Mouse (Mus musculus) embryonic facial prominence, embryonic 11.5 days (tissue): ENCODE measurements around the gene Tubg1. TPM values are rescaled to one million over a fixed set of nuclear protein-coding genes. Genes with fewer than 3 reads are reported as not detected.

Experiments
- ATAC-seq: fragments of 200-750 bp; cut with Nextera tagmentation; replicated peaks from 2 replicates; pipeline ENCODE4 v1.8.0; 2017; ENCODE audit warnings: low read depth; ENCODE audit not compliant: insufficient number of reproducible peaks, low FRiP score, low TSS enrichment
- DNase-seq: peaks from one replicate; pipeline ENCODE4 v3.0.0-alpha.2; 2015; ENCODE audit warnings: low spot score
- H3K27ac ChIP-seq: fragments of 300-500 bp; sonication (generic); replicated peaks from 2 replicates; pipeline ENCODE4 v1.5.1; 2014; ENCODE audit warnings: mild to moderate bottlenecking, low read depth, low read length, control low read depth
- H3K27me3 ChIP-seq: fragments of 300-500 bp; sonication (generic); 2 replicates; pipeline ENCODE4 v1.6.1; 2014; ENCODE audit warnings: mild to moderate bottlenecking, low read length, moderate library complexity, mixed read lengths; ENCODE audit not compliant: control insufficient read depth, insufficient read depth
- H3K36me3 ChIP-seq: fragments of 300-500 bp; sonication (generic); replicated peaks from 2 replicates; pipeline ENCODE4 v1.6.1; 2014; ENCODE audit warnings: low read depth, mild to moderate bottlenecking, low read length, moderate library complexity, mixed read lengths; ENCODE audit not compliant: control insufficient read depth, insufficient read depth
- H3K4me1 ChIP-seq: fragments of 300-500 bp; sonication (generic); 2 replicates; pipeline ENCODE4 v1.6.1; 2014; ENCODE audit warnings: low read length, mixed read lengths; ENCODE audit not compliant: control insufficient read depth, insufficient read depth
- H3K4me2 ChIP-seq: fragments of 300-500 bp; sonication (generic); 2 replicates; pipeline ENCODE4 v1.6.1; 2014; ENCODE audit warnings: low read depth, mild to moderate bottlenecking, control low read depth, low read length, moderate library complexity
- H3K4me3 ChIP-seq: fragments of 300-500 bp; sonication (generic); 2 replicates; pipeline ENCODE4 v1.5.1; 2014; ENCODE audit warnings: low read depth, low read length, control low read depth
- H3K9ac ChIP-seq: fragments of 300-500 bp; sonication (generic); replicated peaks from 2 replicates; pipeline ENCODE4 v1.6.1; 2014; ENCODE audit warnings: mild to moderate bottlenecking, control low read depth, low read length
- H3K9me3 ChIP-seq: fragments of 300-500 bp; sonication (generic); replicated peaks from 2 replicates; pipeline ENCODE4 v1.6.1; 2016; ENCODE audit warnings: mild to moderate bottlenecking, low read length, inconsistent platforms, mixed read lengths; ENCODE audit not compliant: control insufficient read depth
- WGBS: fragments of 180-500 bp; shearing (Covaris S2); extraction: QIAGEN DNeasy Blood & Tissue Kit; methylation state at CpG from one replicate; pipeline ENCODE4 v1.1.7; 2014; 5-methylcytosine and 5-hydroxymethylcytosine counted together
- polyA plus RNA-seq: library from polyadenylated mRNA; unstranded; fragments of >200 nt; fragmentation: Nextera tagmentation; extraction: Ambion mirVana; gene quantifications from 2 replicates; pipeline ENCODE4 v1.2.1, GENCODE M21; 2014

Tubg1 gene
- polyA plus RNA-seq, 1 experiment from 2014 or later: 91.6 TPM

GRCm38 (mm10) chr11:101134217-101134865 lies 14.6 kb downstream of the Tubg1 start:
- Histone ChIP-seq H3K9me3 (no peaks in the 10 kb centered on the region), H3K36me3 (no peaks in the 10 kb centered on the region), H3K4me3 (no peak overlapping the region), H3K27ac (no peak overlapping the region), H3K4me1 (no peaks in the 10 kb centered on the region), H3K4me2 (no peak overlapping the region), H3K27me3 (no peaks in the 10 kb centered on the region), H3K9ac (no peak overlapping the region)
- 79% methylated on average over 13 of the region's 13 CpGs for WGBS
- DNase-seq: no peak
- ATAC-seq: no peak

DNA sequence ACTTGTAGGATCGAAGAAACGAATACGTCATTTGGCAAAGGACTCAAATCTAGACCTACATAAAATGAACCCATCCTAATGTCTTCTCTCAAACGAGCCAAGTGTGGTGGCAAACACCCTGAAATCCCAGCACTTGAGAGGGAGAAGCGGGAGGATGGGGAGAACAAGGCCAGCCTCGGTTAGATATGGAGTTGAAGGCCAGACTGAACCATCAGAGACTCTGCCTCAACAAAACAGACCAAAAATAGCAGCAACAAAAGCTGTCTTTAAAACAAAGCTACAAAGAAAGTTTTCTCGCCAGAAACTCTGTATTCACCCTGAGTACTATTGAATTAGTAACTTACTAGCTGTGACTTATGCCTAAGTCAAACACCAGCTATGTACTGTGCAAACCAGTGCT lies 17.3 kb downstream of the Tubg1 start:
- H3K36me3 ChIP-seq: no peaks in the 10 kb centered on the region
- no peak overlapping the region for H3K4me3 ChIP-seq
- H3K9me3 ChIP-seq: no peaks in the 10 kb centered on the region
- DNase-seq (no peak), ATAC-seq (no peak)
- 84% methylated on average over 7 of the region's 7 CpGs for WGBS
- no peaks in the 10 kb centered on the region for H3K4me1 ChIP-seq
- no peaks in the 10 kb centered on the region; the same call in none of the 2 replicates for H3K27me3 ChIP-seq
- H3K27ac ChIP-seq: no peak overlapping the region
- H3K4me2 ChIP-seq: no peak overlapping the region
- no peak overlapping the region for H3K9ac ChIP-seq

DNA sequence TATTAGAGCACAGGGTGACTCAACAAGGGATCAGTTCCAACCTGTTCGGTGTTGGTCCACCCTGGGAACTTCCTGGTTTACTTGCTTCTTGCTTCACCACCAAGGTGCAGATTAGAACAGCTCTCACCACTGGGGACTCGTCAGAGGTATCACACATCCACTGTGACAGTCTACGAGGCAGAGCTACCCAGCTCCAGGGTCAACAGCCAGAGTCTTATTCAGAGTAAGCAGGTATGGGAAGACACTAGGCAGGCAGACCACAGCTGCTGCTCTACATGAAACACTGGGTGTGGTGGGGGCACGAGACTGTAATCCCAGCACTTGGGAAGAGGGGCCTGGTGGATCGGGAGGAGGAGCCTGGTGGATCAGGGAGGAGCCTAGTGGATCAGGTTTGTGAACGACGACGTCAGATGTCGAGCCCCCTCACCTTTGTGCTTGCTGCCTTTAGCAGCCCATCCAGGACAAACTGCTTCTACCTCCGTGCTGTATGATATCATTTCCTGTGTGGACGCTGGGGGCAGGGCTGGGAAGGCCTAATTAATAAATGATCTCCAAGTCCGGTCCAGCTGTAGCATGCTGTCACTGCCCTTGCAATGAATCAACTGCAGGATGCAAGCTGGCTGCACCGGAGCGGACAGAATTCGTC lies 18.9 kb downstream of the Tubg1 start:
- no peak overlapping the region for H3K4me3 ChIP-seq
- peak overlapping the region; percentile 20; the same call in 1 of the 2 replicates for H3K4me2 ChIP-seq
- no peaks in the 10 kb centered on the region for H3K4me1 ChIP-seq
- no peaks in the 10 kb centered on the region; the same call in none of the 2 replicates for H3K27me3 ChIP-seq
- ATAC-seq (peak; percentile 66; the same call in 1 of the 2 replicates), DNase-seq (peak; percentile 45)
- H3K9me3 ChIP-seq: no peaks in the 10 kb centered on the region
- no peaks in the 10 kb centered on the region for H3K36me3 ChIP-seq
- 28% methylated on average over 15 of the region's 15 CpGs for WGBS
- H3K27ac ChIP-seq: no peak overlapping the region
- peak overlapping the region; percentile 15; the same call in 1 of the 2 replicates for H3K9ac ChIP-seq

DNA sequence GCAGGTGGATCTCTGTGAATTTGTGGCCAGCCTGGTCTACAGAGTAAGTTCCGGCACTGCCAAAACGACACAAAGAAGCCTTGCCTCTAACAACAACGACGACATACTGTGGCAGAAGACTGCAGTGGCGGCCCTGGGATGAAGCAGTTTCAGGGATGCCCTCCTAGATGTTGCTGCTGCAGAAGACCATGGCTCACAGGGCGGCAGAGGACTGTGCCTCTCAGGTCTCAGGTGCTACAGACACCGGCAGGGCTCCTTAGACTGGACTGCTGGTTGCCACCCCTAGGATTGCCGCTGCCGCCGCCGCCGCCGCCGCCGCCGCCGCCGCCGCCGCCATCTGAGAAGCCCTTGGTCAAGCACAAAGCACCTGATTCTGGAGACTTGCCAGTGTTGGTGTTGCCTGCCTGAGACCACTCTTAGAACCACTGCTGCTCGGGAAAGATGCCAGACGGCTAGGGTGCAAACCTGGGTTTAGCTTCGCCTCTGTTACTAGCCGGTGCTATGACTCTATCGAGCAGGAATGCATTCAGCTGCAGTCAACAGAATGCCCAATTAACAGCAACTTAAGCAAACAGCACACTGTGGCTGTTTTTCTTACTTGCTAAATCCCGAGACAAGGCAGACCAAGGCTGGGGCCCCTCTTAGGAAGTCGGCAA lies 20.6 kb downstream of the Tubg1 start:
- no peaks in the 10 kb centered on the region for H3K4me1 ChIP-seq
- peak overlapping the region; percentile 50 for H3K9ac ChIP-seq
- no peak overlapping the region for H3K27ac ChIP-seq
- WGBS: 45% methylated on average over 27 of the region's 27 CpGs
- no peaks in the 10 kb centered on the region for H3K36me3 ChIP-seq
- no peaks in the 10 kb centered on the region for H3K9me3 ChIP-seq
- H3K27me3 ChIP-seq: no peaks in the 10 kb centered on the region; the same call in none of the 2 replicates
- DNase-seq (no peak), ATAC-seq (no peak)
- 0 out of 2 replicates have a peak overlapping the region, but pooled peaks have one; percentile 17 for H3K4me3 ChIP-seq
- peak overlapping the region; percentile 37 for H3K4me2 ChIP-seq

DNA sequence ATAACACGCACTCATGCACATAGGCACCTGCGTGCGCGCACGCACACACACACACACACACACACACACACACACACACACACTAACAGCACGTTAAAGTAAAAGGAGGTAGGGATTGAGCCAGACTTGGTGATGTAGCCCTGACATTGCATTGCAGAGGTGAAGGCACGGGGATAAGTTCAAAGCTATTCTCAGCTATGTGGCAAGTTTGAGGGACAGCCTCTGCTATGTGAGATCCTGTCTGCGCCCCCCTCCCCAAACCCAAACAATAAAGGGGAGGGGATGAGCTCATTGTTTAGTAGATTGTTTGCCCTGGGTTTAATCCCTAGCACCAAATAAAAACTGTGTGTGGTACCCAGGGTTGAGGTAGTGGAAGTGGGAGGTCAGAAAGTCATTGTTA lies 21.4 kb downstream of the Tubg1 start:
- Histone ChIP-seq H3K4me2 (no peak overlapping the region), H3K27me3 (no peaks in the 10 kb centered on the region; the same call in none of the 2 replicates), H3K4me1 (no peaks in the 10 kb centered on the region), H3K36me3 (no peaks in the 10 kb centered on the region), H3K27ac (no peak overlapping the region), H3K9ac (no peak overlapping the region), H3K4me3 (no peak overlapping the region), H3K9me3 (no peaks in the 10 kb centered on the region)
- DNase-seq (no peak), ATAC-seq (no peak)
- WGBS: 80% methylated on average over 8 of the region's 8 CpGs

DNA sequence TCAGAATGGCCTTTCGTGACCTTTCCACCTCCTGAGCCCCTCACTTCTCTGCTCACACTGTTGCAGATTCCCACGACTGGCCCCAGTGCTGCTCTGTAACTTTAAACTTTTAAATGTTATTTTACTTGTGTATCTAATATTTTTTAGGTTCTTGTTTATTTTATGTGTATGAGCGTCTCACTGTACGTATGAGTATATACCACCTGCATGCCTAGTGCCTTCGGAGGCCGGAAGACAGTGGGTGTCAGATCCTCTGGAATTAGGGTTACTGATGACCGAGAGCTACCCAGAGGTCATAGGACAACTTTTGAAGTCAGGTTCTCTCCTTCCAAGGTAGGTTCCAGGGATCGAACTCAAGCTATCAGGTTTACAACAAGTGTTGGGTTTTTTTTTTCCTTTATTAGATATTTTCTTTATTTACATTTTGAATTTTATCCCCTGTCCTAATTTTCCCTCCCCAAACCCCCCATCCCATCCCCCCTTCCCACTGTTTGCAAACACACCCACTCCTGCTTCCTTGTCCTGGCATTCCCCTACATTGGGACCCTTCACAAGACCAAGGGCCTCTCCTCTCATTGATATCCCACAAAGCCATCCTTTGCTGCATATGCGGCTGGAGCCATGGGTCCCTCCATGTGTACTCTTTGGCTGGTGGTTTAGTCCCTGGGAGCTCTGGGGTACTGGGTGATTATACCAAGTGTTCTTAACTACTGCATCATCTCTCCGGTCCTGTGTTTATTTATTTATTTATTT lies 22.7 kb downstream of the Tubg1 start:
- no peaks in the 10 kb centered on the region for H3K4me1 ChIP-seq
- no peaks in the 10 kb centered on the region for H3K9me3 ChIP-seq

GRCm38 (mm10) chr11:101143338-101144225 lies 23.8 kb downstream of the Tubg1 start:
- ATAC-seq (peak; percentile 80; the same call in 1 of the 2 replicates), DNase-seq (peak; percentile 83)
- Histone ChIP-seq H3K9ac (peak overlapping the region; percentile 18; the same call in 1 of the 2 replicates), H3K4me2 (peak overlapping the region; percentile 28), H3K27me3 (no peaks in the 10 kb centered on the region; the same call in none of the 2 replicates), H3K4me1 (no peaks in the 10 kb centered on the region), H3K9me3 (no peaks in the 10 kb centered on the region), H3K27ac (no peak overlapping the region), H3K36me3 (no peaks in the 10 kb centered on the region), H3K4me3 (0 out of 2 replicates have a peak overlapping the region, but pooled peaks have one; percentile 3)
- 20% methylated on average over 18 of the region's 19 CpGs for WGBS

More for the DNA sequence above, 22.7 kb downstream of the Tubg1 start:
- ATAC-seq: no peak
- Histone ChIP-seq H3K9ac (no peak overlapping the region), H3K36me3 (no peaks in the 10 kb centered on the region), H3K27ac (no peak overlapping the region), H3K4me2 (no peak overlapping the region), H3K4me3 (no peak overlapping the region), H3K27me3 (no peaks in the 10 kb centered on the region; the same call in none of the 2 replicates)
- no peak for DNase-seq
- 81% methylated on average over 10 of the region's 10 CpGs for WGBS
